Mouse (Mus musculus): ENCODE data around the gene Abcf1. TPM values are rescaled to one million over a fixed set of nuclear protein-coding genes. Genes with fewer than 3 reads are reported as not detected.
A peak's percentile ranks its signal among the peaks of the same experiment; 100 is the strongest.

Abcf1 gene
- polyA plus RNA-seq, 1 experiment from 2014 or later = 73.9 TPM

- Histone ChIP-seq H3K4me2 (no peak overlapping the region), H3K27me3 (replicated peaks) (no peaks in the 10 kb centered on the region), H3K9me3 (replicated peaks) (0 out of 2 replicates have a peak, but pooled peaks cover 4% of the 10 kb centered on the region), H3K4me1 (replicated peaks) (peaks cover 16% of the 10 kb centered on the region), H3K4me3 (peak overlapping the region; percentile 8), H3K27ac (ENCODE audit: poor library complexity, severe bottlenecking) (no peak overlapping the region), H3K9ac (no peak overlapping the region), H3K36me3 (peaks cover 3% of the 10 kb centered on the region; the same call in 1 of the 2 replicates)
- WGBS = 76% methylated on average over 6 of the region's 6 CpGs
- ATAC-seq (ENCODE audit: insufficient number of reproducible peaks, low FRiP score) = no peak
These were observed 29.2 kb upstream of the Abcf1 start for GRCm38 (mm10) chr17:35998545-35999305.

- H3K9me3 ChIP-seq (replicated peaks) = 0 out of 2 replicates have a peak, but pooled peaks cover 4% of the 10 kb centered on the region
- H3K4me1 ChIP-seq (replicated peaks) = peaks cover 16% of the 10 kb centered on the region
- ATAC-seq (ENCODE audit: insufficient number of reproducible peaks, low FRiP score) = peak; percentile 49
- no peaks in the 10 kb centered on the region for H3K27me3 ChIP-seq (replicated peaks)
- 0 out of 2 replicates have a peak overlapping the region, but pooled peaks have one; percentile 21 for H3K4me2 ChIP-seq
- no peak overlapping the region for H3K27ac ChIP-seq (ENCODE audit: poor library complexity, severe bottlenecking)
- H3K36me3 ChIP-seq = no peaks in the 10 kb centered on the region
- 57% methylated on average over 12 of the region's 12 CpGs for WGBS
- H3K4me3 ChIP-seq = peak overlapping the region; percentile 8
- H3K9ac ChIP-seq = peak overlapping the region; percentile 30; the same call in 1 of the 2 replicates
These were observed 28.4 kb upstream of the Abcf1 start for GRCm38 (mm10) chr17:35997713-35998510.

GRCm38 (mm10) chr17:35996949-35997348 is 27.4 kb upstream of the Abcf1 start:
- ATAC-seq (ENCODE audit: insufficient number of reproducible peaks, low FRiP score) = peak; percentile 31
- WGBS = 3% methylated on average over 11 of the region's 11 CpGs
- no peaks in the 10 kb centered on the region for H3K36me3 ChIP-seq
- no peaks in the 10 kb centered on the region for H3K27me3 ChIP-seq (replicated peaks)
- H3K9me3 ChIP-seq (replicated peaks) = 0 out of 2 replicates have a peak, but pooled peaks cover 1% of the 10 kb centered on the region
- no peak overlapping the region for H3K4me3 ChIP-seq
- H3K4me1 ChIP-seq (replicated peaks) = peaks cover 16% of the 10 kb centered on the region
- no peak overlapping the region for H3K9ac ChIP-seq
- H3K4me2 ChIP-seq = no peak overlapping the region
- no peak overlapping the region for H3K27ac ChIP-seq (ENCODE audit: poor library complexity, severe bottlenecking)

GRCm38 (mm10) chr17:35994879-35995240 is 25.3 kb upstream of the Abcf1 start:
- Histone ChIP-seq H3K9me3 (replicated peaks) (no peaks in the 10 kb centered on the region), H3K9ac (peak overlapping the region; percentile 71), H3K27ac (ENCODE audit: poor library complexity, severe bottlenecking) (no peak overlapping the region), H3K4me1 (replicated peaks) (peaks cover 16% of the 10 kb centered on the region), H3K36me3 (no peaks in the 10 kb centered on the region), H3K27me3 (replicated peaks) (no peaks in the 10 kb centered on the region), H3K4me3 (peak overlapping the region; percentile 65), H3K4me2 (peak overlapping the region; percentile 88)
- ATAC-seq (ENCODE audit: insufficient number of reproducible peaks, low FRiP score) = no peak
- WGBS = 3% methylated on average over 14 of the region's 14 CpGs

GRCm38 (mm10) chr17:35994175-35994878 is 24.8 kb upstream of the Abcf1 start:
- peak; percentile 62 for ATAC-seq (ENCODE audit: insufficient number of reproducible peaks, low FRiP score)

GRCm38 (mm10) chr17:35993675-35994074 is 24.1 kb upstream of the Abcf1 start:
- Histone ChIP-seq H3K4me3 (peak overlapping the region; percentile 65; the same call in 1 of the 2 replicates), H3K27ac (ENCODE audit: poor library complexity, severe bottlenecking) (no peak overlapping the region), H3K9ac (no peak overlapping the region), H3K4me1 (replicated peaks) (peaks cover 16% of the 10 kb centered on the region), H3K27me3 (replicated peaks) (no peaks in the 10 kb centered on the region), H3K36me3 (peaks cover 9% of the 10 kb centered on the region), H3K4me2 (peak overlapping the region; percentile 88), H3K9me3 (replicated peaks) (no peaks in the 10 kb centered on the region)
- ATAC-seq (ENCODE audit: insufficient number of reproducible peaks, low FRiP score) = peak; percentile 73
- WGBS = 6% methylated on average over 17 of the region's 17 CpGs

More at GRCm38 (mm10) chr17:35994175-35994878, 24.8 kb upstream of the Abcf1 start:
- Histone ChIP-seq H3K4me2 (peak overlapping the region; percentile 88), H3K27ac (ENCODE audit: poor library complexity, severe bottlenecking) (0 out of 2 replicates have a peak overlapping the region, but pooled peaks have one; percentile 1), H3K36me3 (peaks cover 4% of the 10 kb centered on the region), H3K9ac (peak overlapping the region; percentile 71), H3K27me3 (replicated peaks) (no peaks in the 10 kb centered on the region), H3K9me3 (replicated peaks) (no peaks in the 10 kb centered on the region), H3K4me1 (replicated peaks) (peaks cover 16% of the 10 kb centered on the region), H3K4me3 (peak overlapping the region; percentile 65)
- WGBS = 3% methylated on average over 31 of the region's 31 CpGs

GRCm38 (mm10) chr17:35991781-35992180 is 22.2 kb upstream of the Abcf1 start:
- Histone ChIP-seq H3K4me3 (no peak overlapping the region), H3K27me3 (replicated peaks) (no peaks in the 10 kb centered on the region), H3K9me3 (replicated peaks) (no peaks in the 10 kb centered on the region), H3K27ac (ENCODE audit: poor library complexity, severe bottlenecking) (no peak overlapping the region), H3K4me2 (0 out of 2 replicates have a peak overlapping the region, but pooled peaks have one; percentile 5), H3K36me3 (peaks cover 28% of the 10 kb centered on the region), H3K9ac (no peak overlapping the region), H3K4me1 (replicated peaks) (peaks cover 9% of the 10 kb centered on the region)
- 38% methylated on average over 10 of the region's 10 CpGs for WGBS
- no peak for ATAC-seq (ENCODE audit: insufficient number of reproducible peaks, low FRiP score)

GRCm38 (mm10) chr17:35981776-35982175 is 12.2 kb upstream of the Abcf1 start:
- Histone ChIP-seq H3K4me1 (replicated peaks) (peaks cover 16% of the 10 kb centered on the region), H3K9ac (no peak overlapping the region), H3K27me3 (replicated peaks) (no peaks in the 10 kb centered on the region), H3K4me3 (no peak overlapping the region), H3K36me3 (peaks cover 53% of the 10 kb centered on the region), H3K4me2 (no peak overlapping the region), H3K9me3 (replicated peaks) (no peaks in the 10 kb centered on the region), H3K27ac (ENCODE audit: poor library complexity, severe bottlenecking) (no peak overlapping the region)
- no peak for ATAC-seq (ENCODE audit: insufficient number of reproducible peaks, low FRiP score)
- WGBS = 86% methylated on average over 9 of the region's 9 CpGs

- Histone ChIP-seq H3K27ac (ENCODE audit: poor library complexity, severe bottlenecking) (peak overlapping the region; percentile 96), H3K27me3 (replicated peaks) (no peaks in the 10 kb centered on the region), H3K4me1 (replicated peaks) (peaks cover 16% of the 10 kb centered on the region), H3K4me2 (peak overlapping the region; percentile 70), H3K9ac (peak overlapping the region; percentile 86), H3K4me3 (peak overlapping the region; percentile 79), H3K9me3 (replicated peaks) (no peaks in the 10 kb centered on the region), H3K36me3 (peaks cover 49% of the 10 kb centered on the region)
- ATAC-seq (ENCODE audit: insufficient number of reproducible peaks, low FRiP score) = peak; percentile 33
- WGBS = under 1% methylated on average over 29 of the region's 29 CpGs
These were observed 10.8 kb upstream of the Abcf1 start for GRCm38 (mm10) chr17:35980363-35980754.

- Histone ChIP-seq H3K9me3 (replicated peaks) (no peaks in the 10 kb centered on the region), H3K9ac (peak within 1 kb of the TSS; percentile 86), H3K36me3 (peaks cover 46% of the 10 kb centered on the region), H3K4me1 (replicated peaks) (peaks cover 16% of the 10 kb centered on the region), H3K27ac (ENCODE audit: poor library complexity, severe bottlenecking) (peak within 1 kb of the TSS; percentile 96), H3K27me3 (replicated peaks) (no peaks in the 10 kb centered on the region), H3K4me3 (peak within 1 kb of the TSS; percentile 79), H3K4me2 (peak within 1 kb of the TSS; percentile 70)
- under 1% methylated on average over 97 of the region's 109 CpGs for WGBS
- ATAC-seq (ENCODE audit: insufficient number of reproducible peaks, low FRiP score) = peak; percentile 91
These were observed 10.1 kb upstream of the Abcf1 start, which contains the start of the genes Gnl1 and Prr3 for GRCm38 (mm10) chr17:35979401-35980362. Gnl1 (plus strand) TSS chr17:35979851. Prr3 (minus strand) TSS chr17:35980236.
